Mouse (Mus musculus): ENCODE data around the gene Dmgdh. TPM values are rescaled to one million over a fixed set of nuclear protein-coding genes. Genes with fewer than 3 reads are reported as not detected.

Dmgdh gene
- total RNA-seq (2023): not detected

DNA sequence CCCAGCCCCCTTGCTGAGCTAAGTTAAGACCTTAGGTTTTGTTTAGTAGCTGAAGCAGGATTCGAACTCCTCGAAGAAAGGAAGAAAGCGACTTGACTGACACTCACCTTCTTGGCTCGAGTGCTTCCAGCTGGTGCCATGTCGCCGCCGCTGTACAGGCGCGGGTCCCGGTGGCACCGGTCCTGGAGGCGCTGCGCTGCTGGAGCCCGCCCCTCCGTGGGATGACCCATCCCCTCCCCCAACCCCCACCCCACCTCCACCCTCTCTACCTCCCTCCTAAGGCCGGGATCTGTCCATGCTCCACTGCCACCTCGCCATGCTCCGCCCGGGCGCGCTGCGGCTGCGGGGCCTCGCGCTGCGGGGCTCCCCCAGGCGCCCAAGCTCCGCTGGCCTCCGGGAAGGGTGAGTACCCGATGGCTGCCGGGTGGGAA is at the start of gene Dmgdh, which contains the start of gene Bhmt2:
TSS of gene Dmgdh (plus strand) at position 303 of the 431 bp plus-strand sequence.
TSS of gene Bhmt2 (minus strand) at position 172 of the 431 bp plus-strand sequence.

DNA sequence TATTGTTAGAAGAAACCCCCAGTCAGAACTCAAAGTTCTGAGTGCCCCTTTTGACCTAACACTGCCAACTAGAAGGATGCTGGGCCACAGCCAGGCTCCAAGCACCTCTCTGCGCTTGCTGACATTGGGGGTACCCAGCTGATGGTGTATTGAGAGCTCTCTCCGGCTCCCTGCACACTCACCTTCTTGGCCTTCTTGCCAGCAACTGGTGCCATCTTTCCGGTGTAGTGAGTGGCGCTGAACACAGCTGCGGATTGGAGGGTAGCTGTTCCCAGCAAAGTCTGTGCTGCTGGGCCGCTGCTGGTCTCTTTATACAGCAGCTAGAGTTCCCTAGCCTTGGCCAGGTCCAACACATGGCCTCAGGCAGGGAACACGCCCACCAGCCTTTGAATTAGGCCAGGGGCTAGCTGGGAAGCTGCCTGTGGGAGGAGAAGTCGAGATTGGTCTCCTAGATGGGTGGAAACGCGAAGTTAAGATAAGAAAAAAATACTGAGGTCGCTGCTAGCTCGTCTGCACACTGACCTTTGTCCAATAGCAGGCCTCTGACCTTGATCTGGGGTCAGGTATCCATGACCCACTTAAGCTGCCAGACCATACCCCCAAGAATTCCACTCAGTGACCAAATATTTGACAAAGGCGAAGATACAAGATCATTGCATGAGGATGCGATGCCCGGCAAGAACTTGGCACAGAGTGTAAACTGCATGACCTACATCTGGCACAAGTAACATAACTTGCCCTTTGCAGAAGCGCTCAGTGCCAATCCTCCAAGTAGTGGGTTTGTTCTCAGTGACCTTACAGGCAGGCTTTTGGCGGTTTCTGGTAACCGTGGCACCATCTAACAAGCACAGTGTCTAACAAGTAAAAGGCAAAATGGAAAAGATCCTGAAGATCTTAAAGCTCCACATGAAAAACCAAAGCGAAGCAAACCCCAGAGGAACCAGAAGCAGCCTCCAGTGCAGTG is 36.7 kb upstream of the Dmgdh start, which contains the start of gene Bhmt:
TSS of gene Bhmt (minus strand) at position 680 of the 964 bp plus-strand sequence.

DNA sequence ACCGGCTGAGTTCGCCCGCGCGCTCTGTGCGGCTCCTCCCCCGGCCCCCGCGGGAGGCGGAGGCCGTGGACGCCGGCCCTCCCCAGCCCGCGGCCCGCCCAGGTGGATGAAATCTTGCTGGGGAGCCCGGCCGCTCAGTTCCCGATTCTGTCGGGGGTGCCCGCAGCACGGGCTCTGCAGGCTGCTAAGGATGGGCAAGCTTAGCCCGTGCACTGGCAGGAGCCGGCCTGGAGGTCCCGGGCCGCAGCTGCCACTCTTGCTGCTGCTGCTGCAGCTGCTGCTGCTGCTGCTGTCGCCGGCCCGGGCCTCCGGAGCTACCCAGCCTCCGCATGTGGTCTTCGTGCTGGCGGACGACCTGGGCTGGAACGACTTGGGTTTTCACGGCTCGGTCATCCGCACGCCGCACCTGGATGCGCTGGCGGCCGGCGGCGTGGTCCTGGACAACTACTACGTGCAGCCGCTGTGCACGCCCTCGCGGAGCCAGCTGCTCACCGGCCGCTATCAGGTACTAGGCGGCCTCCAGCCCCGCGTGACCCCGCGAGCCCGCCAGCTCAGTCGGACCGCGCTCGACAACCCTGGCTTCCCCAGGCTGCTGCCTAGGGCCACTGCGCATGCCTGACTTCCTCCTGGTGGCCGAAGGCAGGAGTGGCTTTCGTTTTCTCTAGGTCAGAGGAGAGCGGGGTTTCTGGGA is 97.5 kb downstream of the Dmgdh start, which contains the start of gene Arsb:
TSS of gene Arsb (plus strand) at position 43 of the 691 bp plus-strand sequence.

Other genes with a start within 250 kb of the Dmgdh start
- 94.9 TPM for gene Jmy, start 174.6 kb upstream of the Dmgdh start, total RNA-seq (2023)
- 0.64 TPM for gene Bhmt, start 36.5 kb upstream of the Dmgdh start, total RNA-seq (2023)
- not detected for gene Bhmt2, start 131 bp upstream of the Dmgdh start, total RNA-seq (2023)
- 8.2 TPM for gene Arsb, start 97.2 kb downstream of the Dmgdh start, total RNA-seq (2023)

All from CD8-positive naive resting alpha-beta T cell, adult 57 days (primary cell).